Mouse (Mus musculus): ENCODE data around the gene Kcnq5. TPM values are rescaled to one million over a fixed set of nuclear protein-coding genes. Genes with fewer than 3 reads are reported as not detected.
"Not testable (repeated sequence)": the region's sequence is repeated elsewhere in the genome, so short reads cannot be mapped to it uniquely, and the experiment has no call there.

Kcnq5 gene
- total and polyA plus RNA-seq, 3 experiments: 6.5 to 8.7 (median 8.2) TPM

DNA sequence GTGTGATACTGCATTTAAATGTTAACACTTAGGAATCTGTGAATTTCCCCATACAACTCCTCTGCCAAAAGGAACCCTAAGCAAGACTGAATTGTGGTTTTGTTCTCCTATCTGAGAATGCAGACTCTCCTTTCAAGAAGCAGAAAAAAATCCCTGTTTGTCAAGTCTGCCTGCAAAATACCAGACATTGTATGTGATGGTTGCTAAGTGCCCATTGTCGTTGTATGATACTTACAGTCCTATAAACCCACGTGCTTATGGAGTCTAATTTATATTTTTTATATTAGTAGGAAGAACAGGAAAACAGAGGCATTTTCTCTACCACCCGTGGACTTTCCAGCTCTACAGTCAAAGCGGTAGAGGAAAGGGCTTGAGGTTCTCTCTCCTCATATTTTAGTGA lies 367.9 kb downstream of the Kcnq5 start:
- H3K27ac ChIP-seq (ENCODE audit: insufficient read depth, low read depth): no peak overlapping the region
- no peaks in the 10 kb centered on the region for H3K79me2 ChIP-seq (replicated peaks; ENCODE audit: control insufficient read depth, extremely low read depth, insufficient read depth, poor library complexity, severe bottlenecking)
- H3K36me3 ChIP-seq (replicated peaks in 1 of 2; ENCODE audit: control insufficient read depth in 1 of 2, insufficient read depth in 1 of 2, low read length in 1 of 2): no peaks in the 10 kb centered on the region
- DNase-seq (ENCODE audit: extremely low read depth): no peak
- no peak overlapping the region for H3K4me2 ChIP-seq (ENCODE audit: insufficient read depth, low read depth, poor library complexity, severe bottlenecking)
- TF ChIP-seq ZC3H11A (IDR thresholded peaks at IDR 0.05; ENCODE audit: low read depth, low read length) (no peak), BHLHE40 (IDR thresholded peaks at IDR 0.05; ENCODE audit: low read depth, low read length) (no peak), TCF12 (IDR thresholded peaks at IDR 0.05; ENCODE audit: low read depth, low read length) (no peak), EP300 (IDR thresholded peaks at IDR 0.05; ENCODE audit: low read length) (no peak), POLR2AphosphoS2 (IDR thresholded peaks at IDR 0.05; ENCODE audit: low read depth, low read length) (no peak), SMC3 (IDR thresholded peaks at IDR 0.05; ENCODE audit: low read depth, low read length) (no peak)
- dilution Hi-C loops (cut with MboI; ENCODE audit: extremely low pct_ligation_motif_present, extremely low pct_unique_long_range_greater_than_20kb, low sequenced_read_pairs) (no loop called here), in situ Hi-C loops (cut with MboI; ENCODE audit: low pct_ligation_motif_present, low pct_unique_long_range_greater_than_20kb, low sequenced_read_pairs) (no loop called here)
- H3K27me3 ChIP-seq (replicated peaks): no peaks in the 10 kb centered on the region
- H3K9me3 ChIP-seq (replicated peaks; ENCODE audit: low read length): no peaks in the 10 kb centered on the region
- no peak overlapping the region for H3K4me3 ChIP-seq (replicated peaks in 1 of 3; ENCODE audit: low read depth in 2 of 3, low read length in 2 of 3, poor library complexity in 1 of 3)
- no peak overlapping the region for H3K9ac ChIP-seq (ENCODE audit: insufficient read depth, low read depth)
- H3K4me1 ChIP-seq (ENCODE audit: control insufficient read depth in 1 of 2, insufficient read depth in 2 of 2): peaks cover 0 to 2% of the 10 kb centered on the region in 2 experiments; a peak in 1 of 4 replicates

DNA sequence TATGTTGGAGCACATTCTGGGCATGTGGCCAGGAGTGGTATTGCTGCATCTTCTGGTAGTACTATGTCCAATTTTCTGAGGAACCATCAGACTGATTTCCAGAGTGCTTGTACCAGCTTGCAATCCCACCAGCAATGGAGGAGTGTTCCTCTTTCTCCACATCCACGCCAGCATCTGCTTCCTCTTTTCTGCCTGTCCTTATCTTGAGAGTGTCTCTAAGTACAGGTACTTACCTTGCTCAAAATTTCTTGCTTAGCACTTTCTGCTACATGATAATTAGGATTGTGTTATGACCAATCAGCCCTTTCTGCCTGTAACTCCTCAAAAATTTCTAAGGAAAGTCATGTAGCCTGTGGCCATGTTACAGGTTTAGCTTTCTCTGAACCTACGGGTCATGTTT lies 394.3 kb downstream of the Kcnq5 start:
- H3K9ac ChIP-seq (ENCODE audit: insufficient read depth, low read depth); H3K4me2 ChIP-seq (ENCODE audit: insufficient read depth, low read depth, poor library complexity, severe bottlenecking); H3K27ac ChIP-seq (ENCODE audit: insufficient read depth, low read depth); H3K4me3 ChIP-seq (replicated peaks in 1 of 3; ENCODE audit: low read depth in 2 of 3, low read length in 2 of 3, poor library complexity in 1 of 3); in situ Hi-C loops (cut with MboI; ENCODE audit: low pct_ligation_motif_present, low pct_unique_long_range_greater_than_20kb, low sequenced_read_pairs); dilution Hi-C loops (cut with MboI; ENCODE audit: extremely low pct_ligation_motif_present, extremely low pct_unique_long_range_greater_than_20kb, low sequenced_read_pairs); DNase-seq (ENCODE audit: extremely low read depth); H3K4me1 ChIP-seq (ENCODE audit: control insufficient read depth in 1 of 2, insufficient read depth in 2 of 2); H3K27me3 ChIP-seq (replicated peaks); H3K36me3 ChIP-seq (replicated peaks in 1 of 2; ENCODE audit: control insufficient read depth in 1 of 2, insufficient read depth in 1 of 2, low read length in 1 of 2); H3K9me3 ChIP-seq (replicated peaks; ENCODE audit: low read length); H3K79me2 ChIP-seq (replicated peaks; ENCODE audit: control insufficient read depth, extremely low read depth, insufficient read depth, poor library complexity, severe bottlenecking): not testable (repeated sequence)

- peak; percentile 40 for DNase-seq (ENCODE audit: extremely low read depth)
- in situ Hi-C loops (cut with MboI; ENCODE audit: low pct_ligation_motif_present, low pct_unique_long_range_greater_than_20kb, low sequenced_read_pairs): no loop called here
- dilution Hi-C loops (cut with MboI; ENCODE audit: extremely low pct_ligation_motif_present, extremely low pct_unique_long_range_greater_than_20kb, low sequenced_read_pairs): no loop called here
These were observed 407.1 kb downstream of the Kcnq5 start for GRCm38 (mm10) chr1:21554630-21555029.

More at GRCm38 (mm10) chr1:21554630-21555029, 407.1 kb downstream of the Kcnq5 start:
- no peaks in the 10 kb centered on the region for H3K27me3 ChIP-seq (replicated peaks)
- no peaks in the 10 kb centered on the region for H3K79me2 ChIP-seq (replicated peaks; ENCODE audit: control insufficient read depth, extremely low read depth, insufficient read depth, poor library complexity, severe bottlenecking)
- no peak overlapping the region for H3K4me3 ChIP-seq (replicated peaks in 1 of 3; ENCODE audit: low read depth in 2 of 3, low read length in 2 of 3, poor library complexity in 1 of 3)
- H3K4me1 ChIP-seq (ENCODE audit: control insufficient read depth in 1 of 2, insufficient read depth in 2 of 2): peaks cover 0 to 9% of the 10 kb centered on the region in 2 experiments; a peak in 2 of 4 replicates
- no peaks in the 10 kb centered on the region for H3K9me3 ChIP-seq (replicated peaks; ENCODE audit: low read length)
- H3K27ac ChIP-seq (ENCODE audit: insufficient read depth, low read depth): no peak overlapping the region
- H3K4me2 ChIP-seq (ENCODE audit: insufficient read depth, low read depth, poor library complexity, severe bottlenecking): no peak overlapping the region; the same call in 1 of the 2 replicates
- H3K9ac ChIP-seq (ENCODE audit: insufficient read depth, low read depth): no peak overlapping the region; the same call in 1 of the 2 replicates
- TF ChIP-seq CTCF (conservative IDR thresholded peaks at IDR 0.05 in 1 of 2, IDR thresholded peaks at IDR 0.05 in 1 of 2; ENCODE audit: low read depth in 2 of 2, low read length in 2 of 2): no peak
- TF ChIP-seq EP300 (IDR thresholded peaks at IDR 0.05; ENCODE audit: low read length): 0 out of 2 replicates have a peak, but pooled peaks have one; percentile 15
- no peak for TF ChIP-seq MAFK (IDR thresholded peaks at IDR 0.05; ENCODE audit: insufficient replicate concordance, low read length)
- peak; percentile 8; the same call in 1 of the 2 replicates for TF ChIP-seq ZNF384 (IDR thresholded peaks at IDR 0.05; ENCODE audit: low read depth, low read length)
- H3K36me3 ChIP-seq (replicated peaks in 1 of 2; ENCODE audit: control insufficient read depth in 1 of 2, insufficient read depth in 1 of 2, low read length in 1 of 2): no peaks in the 10 kb centered on the region
